Mouse (Mus musculus) adrenal gland, adult 2 months (tissue): ENCODE measurements around the gene Naip2. TPM values are rescaled to one million over a fixed set of nuclear protein-coding genes. Genes with fewer than 3 reads are reported as not detected.
A peak's percentile ranks its signal among the peaks of the same experiment; 100 is the strongest.
"Not testable (repeated sequence)": the region's sequence is repeated elsewhere in the genome, so short reads cannot be mapped to it uniquely, and the experiment has no call there.

Experiments
- DNase-seq: peaks from one replicate; pipeline ENCODE4 v3.0.0; 2021
- long read RNA-seq: library from polyadenylated mRNA; stranded (forward); transcript quantifications from one replicate; pipeline ENCODE4 v2.0.0, GENCODE M21; 2021
- polyA plus RNA-seq: library from polyadenylated mRNA; depleted of rRNA; stranded (reverse); fragments of >200 nt; gene quantifications from 2 replicates; pipeline ENCODE4 v1.2.3, GENCODE M21; 2012; rRNA removed
- total RNA-seq, 2 experiments: library from RNA; stranded (reverse); gene quantifications; 2 replicates each; pipeline ENCODE4 v1.2.3; 2021

Gene Naip2
- total RNA-seq: 1 to 10 TPM; 1.8 to 2.1 TPM
- 0.50 and 0.55 TPM in 2 replicates for polyA plus RNA-seq
- long read RNA-seq: 0 reads

- peak; percentile 6 for DNase-seq
These were observed at the start of gene Naip2 for GRCm38 (mm10) chr13:100201659-100202333. Naip2 (minus strand) TSS chr13:100202092.

DNA sequence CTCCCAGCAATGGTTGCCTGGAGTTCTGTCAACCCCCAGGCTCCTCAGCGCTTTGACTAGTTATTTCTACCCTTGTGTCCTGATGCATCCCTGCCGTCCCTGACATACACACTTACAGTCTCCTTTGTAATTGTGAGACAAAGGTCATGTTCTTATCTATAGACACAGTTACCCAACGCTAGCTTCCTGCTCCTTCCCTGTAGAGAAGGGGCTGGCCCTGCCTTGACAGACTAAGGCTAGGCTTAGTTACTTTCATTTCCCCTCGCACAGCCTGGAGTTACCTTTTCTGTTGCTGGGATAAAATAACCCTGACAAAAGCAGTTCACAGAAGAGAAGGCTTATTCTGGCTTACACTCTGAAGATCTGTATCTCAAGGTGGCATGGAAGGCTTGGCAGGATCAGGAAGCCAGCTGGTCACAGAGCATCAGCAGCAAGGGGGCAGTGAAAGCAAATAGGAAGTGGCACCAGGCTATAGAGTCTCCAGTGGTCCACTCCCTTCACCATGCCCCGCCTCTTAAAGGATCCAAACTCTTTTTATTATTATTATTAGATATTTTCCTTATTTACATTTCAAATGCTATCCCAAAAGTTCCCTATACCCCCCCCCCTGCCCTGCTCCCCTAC, 45.1 kb upstream of the Naip2 start:
- peak; percentile 3 for DNase-seq

- not testable (repeated sequence) for DNase-seq
These were observed 44.3 kb upstream of the Naip2 start, which contains the start of gene Naip5 for GRCm38 (mm10) chr13:100246223-100246622. Naip5 (minus strand) TSS chr13:100246323.

DNA sequence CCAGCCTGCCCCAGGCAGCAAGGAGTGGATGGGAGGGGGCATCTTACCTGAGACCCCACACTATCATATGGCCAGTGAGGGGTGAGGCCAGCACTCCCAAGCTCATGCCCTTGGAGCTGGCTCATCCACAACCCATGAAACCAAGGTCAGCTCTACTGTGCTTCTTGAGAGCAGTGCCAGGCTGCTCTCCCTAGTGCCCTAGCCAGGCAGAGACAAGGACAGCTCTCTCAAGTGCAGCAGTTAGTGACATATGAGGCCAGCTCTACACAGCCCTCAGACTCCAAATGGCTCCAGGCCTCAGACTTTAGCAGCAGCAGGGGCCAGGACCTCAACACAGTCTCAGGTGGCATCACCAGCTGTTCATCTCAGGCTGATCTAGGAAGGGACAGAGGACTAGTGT, 41.8 kb upstream of the Naip2 start:
- peak; percentile 68 for DNase-seq

GRCm38 (mm10) chr13:100213683-100214082, 11.8 kb upstream of the Naip2 start:
- not testable (repeated sequence) for DNase-seq

DNA sequence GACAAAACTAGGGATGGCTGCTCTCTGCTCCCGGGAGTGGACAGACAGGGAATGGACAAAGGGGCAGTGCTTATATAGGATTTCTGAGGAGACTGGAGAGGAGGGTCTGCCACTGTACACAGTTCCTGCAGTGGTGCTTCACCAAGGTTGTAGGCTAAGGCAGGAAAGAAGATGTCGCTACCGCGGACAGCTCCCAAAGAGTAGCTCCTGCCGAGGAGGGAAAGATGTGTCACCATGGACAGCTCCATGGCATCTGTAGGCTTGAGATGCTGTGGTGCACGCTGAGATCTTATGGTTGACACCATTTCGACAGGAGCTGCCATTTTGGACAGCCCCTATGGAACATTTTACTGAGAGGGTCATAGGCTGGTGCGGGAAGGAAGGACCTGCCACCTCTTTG, 8.6 kb upstream of the Naip2 start:
- peak; percentile 48 for DNase-seq

DNA sequence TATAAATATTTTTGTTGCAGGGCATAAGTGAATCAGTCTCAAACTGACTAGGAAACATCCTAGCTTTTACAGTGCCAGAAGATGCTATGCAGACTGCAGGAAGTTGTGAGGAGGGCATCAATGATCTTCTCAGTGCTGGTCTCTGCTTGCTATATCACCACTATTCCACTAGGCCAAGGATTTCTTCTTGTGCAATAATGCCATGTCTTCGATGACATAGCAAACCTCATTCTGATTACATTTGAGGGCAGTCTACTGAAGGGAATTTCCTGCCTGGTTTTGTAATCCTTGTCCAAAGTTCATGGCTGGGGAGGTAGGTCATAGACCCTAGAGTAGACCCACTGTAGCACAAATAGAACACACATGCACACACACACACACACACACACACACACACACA, 1.4 kb upstream of the Naip2 start:
- DNase-seq: no peak

DNA sequence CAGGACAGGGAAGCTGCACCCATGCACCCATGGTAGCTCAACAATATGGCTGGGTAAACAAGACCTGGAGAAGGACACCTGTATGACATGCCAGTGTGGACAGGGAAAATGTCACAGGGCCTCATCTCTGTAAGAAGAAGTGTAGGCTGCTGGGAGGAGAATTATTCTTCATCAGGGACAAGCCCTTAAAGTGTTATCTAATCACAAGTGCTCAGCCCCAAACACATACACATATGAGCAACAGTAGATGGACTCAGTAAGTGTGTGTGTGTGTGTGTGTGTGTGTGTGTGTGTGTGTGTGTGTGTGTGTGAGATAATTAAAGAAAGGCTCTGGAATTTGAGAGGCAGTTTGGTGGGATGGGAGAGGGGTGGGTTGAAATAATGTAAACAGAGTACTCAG, 1.1 kb downstream of the Naip2 start:
- no peak for DNase-seq

- no peak for DNase-seq
These were observed 6.5 kb downstream of the Naip2 start for GRCm38 (mm10) chr13:100195421-100195820.

DNA sequence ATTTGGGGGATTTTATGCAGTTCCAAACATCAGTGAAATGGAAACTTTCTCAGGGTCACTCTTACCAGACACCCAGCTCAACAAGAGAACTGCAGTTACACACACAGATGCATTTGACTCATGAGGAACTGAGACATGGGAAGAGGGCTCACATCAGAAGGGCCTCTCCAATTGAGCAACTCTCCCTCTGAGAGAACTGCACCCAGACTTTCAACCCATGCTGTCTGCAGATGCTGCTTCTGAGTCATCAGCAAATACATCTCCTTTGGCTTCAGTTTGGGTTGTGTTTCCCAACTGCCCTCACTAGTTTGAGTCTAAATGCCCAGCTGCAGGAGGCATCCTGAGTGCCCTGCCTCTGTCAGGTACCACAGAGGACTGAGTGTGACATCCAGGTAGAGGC, 18.8 kb downstream of the Naip2 start:
- not testable (repeated sequence) for DNase-seq

- not testable (repeated sequence) for DNase-seq
These were observed 27.5 kb downstream of the Naip2 start for GRCm38 (mm10) chr13:100174360-100174759.

DNA sequence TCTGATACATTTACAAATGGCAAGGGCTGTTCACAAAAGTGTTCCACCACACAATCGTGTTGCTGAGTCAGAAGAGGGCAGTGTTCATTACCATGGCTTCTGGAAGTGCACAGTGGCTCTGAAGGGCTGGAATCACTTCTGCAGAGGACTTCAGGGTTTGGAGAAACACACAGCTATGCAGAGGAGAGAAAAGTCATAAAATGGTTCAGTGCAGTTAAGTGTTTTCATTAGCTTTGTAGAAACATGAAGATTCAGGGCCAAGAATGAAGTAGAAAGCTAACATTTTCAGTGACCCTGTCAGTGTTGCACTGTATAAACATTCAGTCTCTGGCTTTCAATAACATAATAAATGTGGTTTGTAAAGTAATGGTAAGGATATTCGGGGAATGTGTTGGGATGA, 35.5 kb downstream of the Naip2 start:
- not testable (repeated sequence) for DNase-seq

DNA sequence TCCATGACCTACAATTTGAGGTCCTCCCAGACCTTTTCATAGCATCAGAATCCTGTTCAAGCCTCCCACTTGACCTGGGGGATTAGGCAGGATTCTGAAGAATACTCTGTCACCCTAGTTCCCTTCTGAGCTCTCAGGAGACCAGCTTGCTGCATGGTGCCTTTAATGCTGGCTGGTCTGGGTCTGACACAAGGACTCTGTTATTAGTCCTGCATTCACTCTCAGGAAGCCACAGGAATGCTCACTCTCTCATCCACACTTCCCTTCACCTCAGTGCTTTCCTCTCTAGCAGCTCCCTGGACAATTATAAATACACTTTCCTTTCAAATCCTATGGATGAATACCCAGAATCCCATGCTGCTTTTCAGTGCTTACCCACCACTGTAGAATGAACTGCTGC, 39.4 kb downstream of the Naip2 start:
- DNase-seq: not testable (repeated sequence)

- DNase-seq: not testable (repeated sequence)
These were observed 40.6 kb downstream of the Naip2 start for GRCm38 (mm10) chr13:100161171-100161870.

- DNase-seq: no peak
These were observed 45.3 kb downstream of the Naip2 start for GRCm38 (mm10) chr13:100156624-100157023.

DNA sequence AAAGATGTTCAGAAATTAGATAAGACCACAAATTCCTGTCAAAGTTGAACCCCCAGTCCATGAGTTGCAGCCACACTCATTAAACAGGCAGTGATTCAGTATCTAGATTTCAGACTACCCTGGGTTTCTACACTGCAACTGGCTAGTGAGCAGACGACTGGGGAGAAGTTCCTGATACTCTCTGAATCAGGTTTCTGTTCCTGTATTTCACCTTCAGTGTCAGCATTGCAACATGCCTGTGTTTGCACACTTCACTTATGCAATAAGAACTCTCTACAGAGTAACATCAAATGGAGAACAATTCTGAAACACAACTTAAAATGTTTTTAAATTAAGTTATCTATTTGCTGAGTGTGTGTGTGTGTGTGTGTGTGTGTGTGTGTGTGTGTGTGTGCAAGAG, 49.2 kb downstream of the Naip2 start:
- DNase-seq: peak; percentile 21

DNA sequence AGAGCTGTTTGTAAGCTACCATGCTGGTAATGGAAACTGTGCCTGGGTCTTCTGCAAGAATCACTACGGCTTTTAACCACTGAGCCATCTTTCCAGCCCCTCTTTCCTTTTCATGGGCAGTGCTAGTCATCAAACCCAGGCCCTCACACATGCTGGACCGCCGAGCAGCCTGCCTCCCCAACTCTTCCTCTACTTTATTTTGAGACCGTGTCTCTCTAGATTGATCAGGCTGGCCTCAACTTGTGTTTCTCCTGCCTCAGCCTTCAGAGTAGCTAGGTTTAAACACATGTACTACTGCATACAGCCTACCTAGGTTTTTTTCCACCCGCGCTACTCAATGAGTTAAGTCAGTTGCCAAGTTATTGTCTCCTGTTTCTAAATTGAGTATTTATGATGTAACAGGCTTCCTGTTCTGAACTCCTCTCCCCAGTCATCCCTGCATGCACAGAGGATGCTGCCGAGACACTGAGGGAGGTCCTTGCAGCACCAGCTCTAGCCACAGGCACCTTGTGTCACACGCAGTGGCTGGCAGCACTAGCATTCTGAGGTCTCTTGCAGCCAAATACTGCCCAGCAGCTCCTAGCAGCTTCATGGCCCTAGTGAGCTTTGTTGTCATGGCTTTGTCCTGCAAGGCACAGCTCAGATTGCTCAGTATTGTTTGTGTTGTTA, 60.1 kb downstream of the Naip2 start:
- DNase-seq: no peak

DNA sequence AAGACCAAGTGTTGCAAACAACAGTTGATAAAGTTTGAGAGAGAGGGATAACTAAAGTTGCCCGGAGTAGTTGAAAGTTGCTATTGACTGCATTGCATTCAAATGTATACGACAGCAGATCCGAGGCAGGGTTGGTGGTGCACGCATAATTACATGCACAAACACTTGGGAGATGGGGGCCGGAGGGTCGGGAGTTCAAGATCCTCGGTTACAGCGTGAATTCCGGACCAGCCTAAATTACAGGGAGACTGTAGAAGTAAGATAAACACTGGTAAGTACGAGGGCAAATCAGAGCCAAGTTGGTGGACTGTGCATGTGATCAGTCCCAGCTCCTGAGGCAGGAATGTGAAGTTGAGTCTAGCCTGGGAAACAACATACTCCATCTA, 76.6 kb downstream of the Naip2 start:
- DNase-seq: no peak

- peak; percentile 96 for DNase-seq
These were observed 77.3 kb downstream of the Naip2 start, which contains the start of gene Smn1 for GRCm38 (mm10) chr13:100124423-100125257. Smn1 (plus strand) TSS chr13:100124852.

- DNase-seq: no peak
These were observed 77.9 kb downstream of the Naip2 start for GRCm38 (mm10) chr13:100123970-100124369.

GRCm38 (mm10) chr13:100112218-100112972, 89.5 kb downstream of the Naip2 start:
- no peak for DNase-seq
